Mouse (Mus musculus) small intestine, adult 2 months (tissue): Measurements from ENCODE around the gene Mapkapk2. TPM values are rescaled to one million over a fixed set of nuclear protein-coding genes. Genes with fewer than 3 reads are reported as not detected.
A peak's percentile ranks its signal among the peaks of the same experiment; 100 is the strongest.

ENCODE experiments used
- H3K27ac ChIP-seq: fragments of 200-500 bp; 2 replicates; pipeline ENCODE4 v1.5.1; 2012; ENCODE audit warnings: low read depth, low read length, control low read depth, inconsistent platforms; ENCODE audit not compliant: insufficient read depth
- H3K27me3 ChIP-seq: fragments of 200-500 bp; 2 replicates; pipeline ENCODE4 v1.6.1; 2012; ENCODE audit warnings: mild to moderate bottlenecking, moderate library complexity, low read length, inconsistent platforms; ENCODE audit not compliant: control insufficient read depth, insufficient read depth
- H3K36me3 ChIP-seq: fragments of 200-500 bp; 2 replicates; pipeline ENCODE4 v1.6.1; 2012; ENCODE audit warnings: mild to moderate bottlenecking, low read length, control low read depth, inconsistent platforms; ENCODE audit not compliant: control insufficient read depth, insufficient read depth
- H3K4me1 ChIP-seq: fragments of 200-500 bp; 2 replicates; pipeline ENCODE4 v1.6.1; 2012; ENCODE audit warnings: low read length, inconsistent platforms, mixed read lengths; ENCODE audit not compliant: control insufficient read depth, insufficient read depth, insufficient read length
- H3K4me3 ChIP-seq: fragments of 200-500 bp; 2 replicates; pipeline ENCODE4 v1.5.1; 2012; ENCODE audit warnings: low read depth, mild to moderate bottlenecking, control low read depth, inconsistent platforms, low read length, moderate library complexity
- CTCF ChIP-seq: fragments of 200-500 bp; IDR thresholded peaks from 2 replicates; pipeline ENCODE4 v1.5.1; 2012; ENCODE audit warnings: low read depth, mild to moderate bottlenecking, control low read depth, inconsistent platforms, low read length, moderate library complexity, mixed read lengths; ENCODE audit not compliant: insufficient replicate concordance, insufficient read length; ENCODE audit errors: extremely low read depth
- POLR2A ChIP-seq: fragments of 200-500 bp; IDR thresholded peaks from 2 replicates; pipeline ENCODE4 v1.6.1; 2012; ENCODE audit warnings: low read depth, mild to moderate bottlenecking, control low read depth, inconsistent platforms, low read length, moderate library complexity
- WGBS: fragments of 180-500 bp; shearing (Covaris S2); methylation state at CpG from one replicate; pipeline ENCODE4 v1.1.7; 2018; 5-methylcytosine and 5-hydroxymethylcytosine counted together
- polyA plus RNA-seq: library from polyadenylated mRNA; depleted of rRNA; stranded (reverse); fragments of >200 nt; gene quantifications from 2 replicates; pipeline ENCODE4 v1.2.3, GENCODE M21; 2012

Gene Mapkapk2
- polyA plus RNA-seq, 1 experiment = 61.0 TPM

DNA sequence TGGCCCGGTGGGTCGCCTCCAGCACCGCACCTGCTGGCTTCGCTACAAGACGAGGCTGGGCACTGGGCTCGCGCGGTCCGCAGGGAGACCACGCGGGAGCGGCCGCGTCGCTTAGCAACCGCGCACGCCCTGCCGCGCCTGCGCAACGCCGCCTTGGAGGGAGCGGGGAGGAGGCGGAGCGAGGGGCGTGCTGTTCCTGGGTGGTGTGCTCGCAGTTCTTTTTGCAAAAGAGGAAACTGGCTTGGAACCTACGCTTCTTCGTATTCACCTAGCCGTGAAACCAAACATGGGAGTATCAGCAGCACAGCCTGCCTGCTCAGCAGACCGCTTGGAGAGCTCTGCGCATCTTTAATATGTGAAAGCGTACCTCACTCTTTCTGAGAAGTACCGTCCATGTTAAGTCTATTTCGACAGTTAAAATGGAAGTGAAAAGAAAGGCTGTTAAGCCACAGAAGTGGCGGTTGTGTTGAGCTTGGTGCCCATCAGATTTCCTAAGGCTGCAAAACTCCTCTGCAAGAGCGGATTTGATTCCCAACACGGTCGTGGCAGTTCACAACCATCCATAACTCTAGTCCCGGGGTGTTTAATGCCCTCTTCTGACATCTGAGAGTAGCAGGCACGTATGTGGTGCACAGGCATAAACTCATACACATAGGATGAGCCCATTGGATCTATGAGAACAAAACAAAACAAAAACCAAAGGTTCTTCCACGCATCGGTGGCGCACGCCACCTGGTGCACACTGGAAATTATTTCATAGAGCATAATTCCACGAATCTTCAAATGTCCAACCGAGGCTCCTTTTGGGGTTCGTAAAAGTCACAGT, 40.8 kb upstream of the Mapkapk2 start, which contains the start of gene Dyrk3:
Gene Dyrk3 (minus strand): TSS at position 150 of the 826 bp plus-strand sequence.
- WGBS = under 1% methylated on average over 49 of the region's 49 CpGs

DNA sequence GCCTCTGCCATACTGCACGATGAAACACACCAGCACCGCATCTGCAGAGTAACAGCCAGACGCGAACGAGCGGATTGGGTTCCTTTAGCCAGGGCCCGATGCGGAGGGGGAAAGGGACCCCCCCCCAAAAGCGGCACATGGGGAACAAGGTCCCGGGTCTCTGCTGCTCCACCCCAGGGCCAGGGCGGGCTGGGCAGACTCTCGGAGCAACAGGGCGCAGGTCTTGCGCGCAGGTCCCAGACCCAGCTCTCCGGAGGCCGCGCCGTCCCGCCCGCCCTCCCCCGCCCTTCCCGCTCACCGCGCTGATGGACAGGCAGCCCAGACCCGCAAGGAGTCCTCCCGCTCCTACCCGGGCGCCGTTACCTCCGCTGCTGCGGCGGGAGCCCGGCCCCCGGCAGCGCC, 40.1 kb upstream of the Mapkapk2 start:
- Histone ChIP-seq H3K4me3 (peak overlapping the region; percentile 92), H3K27ac (no peak overlapping the region), H3K4me1 (no peaks in the 10 kb centered on the region; the same call in 1 of the 2 replicates), H3K36me3 (no peaks in the 10 kb centered on the region), H3K27me3 (no peaks in the 10 kb centered on the region)
- TF ChIP-seq CTCF = no peak
- TF ChIP-seq POLR2A = no peak
- 2% methylated on average over 36 of the region's 36 CpGs for WGBS

More for the DNA sequence above, 40.8 kb upstream of the Mapkapk2 start, which contains the start of gene Dyrk3:
- Histone ChIP-seq H3K27me3 (no peaks in the 10 kb centered on the region), H3K4me1 (no peaks in the 10 kb centered on the region; the same call in 1 of the 2 replicates), H3K4me3 (peak within 1 kb of the TSS; percentile 92), H3K27ac (peak within 1 kb of the TSS; percentile 76), H3K36me3 (no peaks in the 10 kb centered on the region)
- peak; percentile 70; the same call in 1 of the 2 replicates for TF ChIP-seq CTCF
- peak; percentile 33; the same call in 1 of the 2 replicates for TF ChIP-seq POLR2A

DNA sequence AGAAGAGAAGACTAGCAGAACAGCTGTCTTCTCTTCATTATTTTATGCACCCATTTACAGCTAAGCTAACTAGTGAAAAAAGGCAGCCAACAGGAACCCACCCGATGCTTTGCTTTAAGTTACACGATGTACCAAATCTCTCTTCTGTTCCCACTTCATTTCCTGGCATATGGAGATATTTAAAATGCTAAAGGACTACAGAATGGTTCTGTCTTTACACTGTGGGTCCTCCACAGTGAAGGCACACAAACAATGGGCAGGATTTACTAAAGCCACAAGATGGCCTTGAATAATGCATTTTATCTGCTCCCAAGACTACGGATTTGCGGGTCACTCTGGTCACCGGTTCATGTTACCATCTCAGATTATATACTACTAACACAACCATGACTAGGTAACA, 39.5 kb upstream of the Mapkapk2 start:
- no peak overlapping the region for H3K4me3 ChIP-seq
- WGBS = 33% methylated on average over 5 of the region's 5 CpGs
- H3K4me1 ChIP-seq = no peaks in the 10 kb centered on the region; the same call in 1 of the 2 replicates
- TF ChIP-seq CTCF (no peak), POLR2A (no peak)
- H3K36me3 ChIP-seq = no peaks in the 10 kb centered on the region
- H3K27ac ChIP-seq = no peak overlapping the region
- H3K27me3 ChIP-seq = no peaks in the 10 kb centered on the region

DNA sequence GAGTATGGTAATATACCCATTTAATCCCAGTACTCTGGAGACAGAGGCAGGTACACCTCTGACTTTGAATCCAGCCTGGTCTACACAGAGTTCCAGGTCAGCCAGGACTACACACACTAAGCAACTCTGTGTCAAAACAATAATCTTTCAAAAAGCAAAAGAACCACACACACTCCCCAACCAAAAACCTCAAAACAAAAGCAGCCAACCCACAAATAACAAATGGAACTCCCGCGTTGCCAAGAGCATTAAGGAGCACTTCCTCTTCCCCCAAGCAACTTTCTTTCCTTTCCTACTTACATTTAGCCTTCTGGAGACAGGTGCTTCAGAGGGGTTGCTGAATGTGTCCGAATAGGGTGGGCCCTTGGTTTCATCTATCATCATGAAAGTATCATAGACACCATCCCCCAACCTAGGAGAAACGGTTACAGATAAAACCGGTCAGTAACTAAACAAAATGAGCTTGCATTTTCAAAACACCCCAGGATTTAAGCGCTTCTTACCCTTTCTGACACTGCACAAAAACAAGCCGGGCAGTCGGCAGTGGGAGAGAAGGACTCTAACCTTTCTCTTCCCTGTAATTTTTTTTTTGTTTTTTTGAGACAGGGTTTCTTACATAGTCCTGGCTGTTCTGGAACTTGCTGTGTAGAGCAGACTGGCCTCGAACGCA, 38.5 kb upstream of the Mapkapk2 start:
- H3K36me3 ChIP-seq = no peaks in the 10 kb centered on the region
- H3K27ac ChIP-seq = no peak overlapping the region
- WGBS = 70% methylated on average over 10 of the region's 10 CpGs
- TF ChIP-seq POLR2A = no peak
- TF ChIP-seq CTCF = no peak
- H3K27me3 ChIP-seq = no peaks in the 10 kb centered on the region
- no peak overlapping the region for H3K4me3 ChIP-seq
- no peaks in the 10 kb centered on the region; the same call in 1 of the 2 replicates for H3K4me1 ChIP-seq

DNA sequence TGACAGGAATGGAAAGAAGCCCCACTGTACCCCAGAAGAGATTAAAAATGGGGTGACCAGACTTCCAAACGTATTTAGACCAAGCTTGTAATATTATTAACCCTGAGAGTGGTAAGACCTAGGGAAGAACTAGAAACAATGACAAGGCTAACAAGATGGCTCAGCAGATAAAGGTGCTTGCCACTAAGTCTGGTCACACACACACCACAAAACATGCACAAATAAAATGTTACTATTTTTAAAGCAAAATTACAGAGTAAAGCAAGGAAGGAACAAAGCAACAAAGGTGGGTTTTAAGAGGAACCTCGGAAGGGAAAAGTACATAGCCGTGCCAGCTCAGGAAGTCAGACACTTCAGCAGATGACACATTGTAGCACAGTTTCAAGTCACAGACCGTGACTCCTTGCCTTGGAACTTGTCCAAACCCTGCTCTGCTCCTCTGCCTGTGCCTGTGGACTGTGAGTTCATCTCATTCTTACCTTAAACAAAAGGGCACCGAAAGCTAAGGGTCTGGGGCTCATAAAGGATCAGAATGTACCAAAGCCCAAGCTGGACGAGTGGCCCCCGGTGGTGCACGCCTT, 37.4 kb upstream of the Mapkapk2 start:
- no peaks in the 10 kb centered on the region for H3K27me3 ChIP-seq
- 52% methylated on average over 8 of the region's 8 CpGs for WGBS
- H3K36me3 ChIP-seq = no peaks in the 10 kb centered on the region
- no peak overlapping the region for H3K4me3 ChIP-seq
- H3K4me1 ChIP-seq = no peaks in the 10 kb centered on the region; the same call in 1 of the 2 replicates
- H3K27ac ChIP-seq = no peak overlapping the region
- TF ChIP-seq POLR2A (no peak), CTCF (no peak)

DNA sequence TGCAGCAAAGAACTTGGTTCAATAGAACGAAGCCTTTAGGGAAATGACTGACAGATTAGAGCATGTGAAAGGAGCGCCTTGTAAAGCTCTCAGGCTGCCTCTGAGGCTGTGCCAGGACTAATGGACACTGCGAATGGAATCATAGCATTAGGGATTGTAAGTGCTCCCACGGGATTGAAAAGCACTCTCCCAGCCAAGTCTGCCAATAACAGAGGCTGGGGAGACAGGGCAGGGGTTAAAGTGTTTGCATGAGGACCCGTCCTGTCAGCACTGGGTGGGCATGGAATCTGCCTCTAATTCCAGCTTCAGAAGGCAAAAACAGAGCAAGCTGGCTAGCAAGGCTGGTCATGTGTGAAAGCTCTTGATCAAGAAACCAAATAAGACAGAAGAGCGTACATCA, 36.6 kb upstream of the Mapkapk2 start:
- Histone ChIP-seq H3K27me3 (no peaks in the 10 kb centered on the region), H3K36me3 (no peaks in the 10 kb centered on the region), H3K4me1 (no peaks in the 10 kb centered on the region; the same call in 1 of the 2 replicates), H3K4me3 (no peak overlapping the region), H3K27ac (no peak overlapping the region)
- TF ChIP-seq POLR2A (no peak), CTCF (no peak)
- 85% methylated on average over 6 of the region's 6 CpGs for WGBS
